ENCODE assay signal across 13 mouse cellular contexts in the genomic region with DNA sequence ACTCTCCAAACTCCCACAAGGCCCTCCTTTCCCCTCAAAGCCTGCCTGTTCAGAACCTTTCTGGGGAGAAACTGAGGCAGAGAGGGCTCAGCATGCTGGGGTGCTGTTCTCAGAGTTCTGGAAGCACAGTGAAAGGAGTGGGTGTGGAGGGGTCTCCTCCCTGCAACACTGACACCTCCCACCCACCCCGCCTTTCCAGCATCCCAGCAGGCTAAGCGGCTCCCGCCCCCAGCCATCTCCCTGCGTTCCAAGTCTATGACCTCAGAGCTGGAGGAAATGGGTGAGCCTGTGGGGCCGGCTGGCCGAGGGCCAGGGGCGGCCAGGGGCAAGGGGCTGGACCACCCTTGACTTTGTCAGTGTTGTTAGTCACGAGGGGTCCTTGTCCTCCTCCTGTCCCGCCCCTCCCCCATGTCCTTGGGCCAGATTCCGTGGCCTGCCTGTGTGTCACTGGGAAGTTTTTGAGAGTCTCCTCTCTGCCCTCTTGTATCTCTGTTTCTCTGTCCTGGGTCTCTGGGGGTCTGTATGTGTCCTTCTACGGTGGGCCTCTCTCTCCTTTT. TPM values are rescaled to one million over a fixed set of nuclear protein-coding genes. Genes with fewer than 3 reads are reported as not detected.
DNase-seq lines count a peak whose midpoint lies in the region; ATAC-seq and TF ChIP-seq lines count a peak whose summit lies in the region.
"Had no signal": no experiment of that assay in that cellular context is flagged by ENCODE, and none has a peak within 500 bp of the region (broad histone marks: within the 10 kb centered on the region; RNA-seq: fewer than 3 reads in every experiment).

No protein-coding gene starts in this region.

- H3K27ac ChIP-seq in heart, embryonic 14.5 days (replicated peaks in 1 of 2; ENCODE audit: control insufficient read depth in 1 of 2, insufficient read depth in 1 of 2, low read depth in 2 of 2, low read length in 2 of 2) = no peak overlapping the region
- H3K27ac ChIP-seq in lung, embryonic 14.5 days (ENCODE audit: low read depth) = no peak overlapping the region
- no peak overlapping the region for H3K27ac ChIP-seq in ES-E14 (ENCODE audit: insufficient read depth, low read depth, low read length, poor library complexity, severe bottlenecking)
- no peak overlapping the region for H3K27ac ChIP-seq in embryonic facial prominence, embryonic 15.5 days (replicated peaks)
- H3K27ac ChIP-seq: hindbrain, embryonic 15.5 days; liver, embryonic 12.5 days; midbrain, embryonic 12.5 days had no signal

- peaks cover 36% of the 10 kb centered on the region for H3K27me3 ChIP-seq in heart, embryonic 14.5 days (ENCODE audit: control insufficient read depth, insufficient read depth, low read length)
- H3K27me3 ChIP-seq in lung, embryonic 14.5 days (ENCODE audit: insufficient read depth, low read length) = peaks cover 6% of the 10 kb centered on the region; the same call in 1 of the 2 replicates
- H3K27me3 ChIP-seq in embryonic facial prominence, embryonic 15.5 days = peaks cover 27% of the 10 kb centered on the region
- H3K27me3 ChIP-seq: hindbrain, embryonic 15.5 days had no signal

- peaks cover 0 to 8% of the 10 kb centered on the region in 2 experiments; a peak in 2 of 4 replicates for H3K4me1 ChIP-seq in heart, embryonic 14.5 days (ENCODE audit: control insufficient read depth in 2 of 2, insufficient read depth in 2 of 2, low read length in 2 of 2)
- H3K4me1 ChIP-seq in lung, embryonic 14.5 days (ENCODE audit: insufficient read depth) = no peaks in the 10 kb centered on the region
- H3K4me1 ChIP-seq in ES-E14 (ENCODE audit: control insufficient read depth in 2 of 2, insufficient read depth in 2 of 2, low read length in 2 of 2, poor library complexity in 1 of 2) = peaks cover 4 to 25% of the 10 kb centered on the region in 2 experiments; a peak in 3 of 4 replicates
- H3K4me1 ChIP-seq in embryonic facial prominence, embryonic 15.5 days = no peaks in the 10 kb centered on the region
- H3K4me1 ChIP-seq: liver, embryonic 12.5 days; midbrain, embryonic 12.5 days had no signal

- H3K9me3 ChIP-seq in heart, embryonic 14.5 days (ENCODE audit: control insufficient read depth, low read length) = no peaks in the 10 kb centered on the region
- no peaks in the 10 kb centered on the region for H3K9me3 ChIP-seq in lung, embryonic 14.5 days (ENCODE audit: low read depth, low read length)
- H3K9me3 ChIP-seq in ES-E14 (ENCODE audit: control insufficient read depth, insufficient read depth, low read depth, low read length) = no peaks in the 10 kb centered on the region
- H3K9me3 ChIP-seq in embryonic facial prominence, embryonic 15.5 days (replicated peaks) = no peaks in the 10 kb centered on the region
- H3K9me3 ChIP-seq: hindbrain, embryonic 15.5 days; liver, embryonic 12.5 days; midbrain, embryonic 12.5 days had no signal

- DNase-seq in heart, adult 8-10 months (ENCODE audit: low spot score) = no peak
- DNase-seq in lung, embryonic 14.5 days = peak; percentile 35
- no peak for DNase-seq in lung, postnatal 36 days
- DNase-seq in ES-E14 (ENCODE audit: low read depth, low spot score) = no peak
- DNase-seq in liver = no peak
- DNase-seq in layer of hippocampus, adult 9-10 months (ENCODE audit: low spot score) = no peak
- DNase-seq: gastrocnemius, postnatal 10 days had no signal

- peak; percentile 37; the same call in 1 of the 2 replicates for ATAC-seq in heart, embryonic 14.5 days (ENCODE audit: insufficient number of reproducible peaks, insufficient read depth, low FRiP score, low read depth)
- ATAC-seq in lung, embryonic 14.5 days (ENCODE audit: insufficient read depth) = no peak; the same call in 1 of the 2 replicates
- peak; percentile 12; the same call in 1 of the 2 replicates for ATAC-seq in embryonic facial prominence, embryonic 15.5 days (ENCODE audit: insufficient number of reproducible peaks, low FRiP score, low TSS enrichment, low read depth)
- ATAC-seq: activated CD4-positive, CD25-positive, alpha-beta regulatory T cell, adult 4 months; liver, embryonic 12.5 days had no signal

- H3K36me3 ChIP-seq in heart, embryonic 14.5 days (ENCODE audit: control insufficient read depth, insufficient read depth, low read length) = no peaks in the 10 kb centered on the region
- no peaks in the 10 kb centered on the region for H3K36me3 ChIP-seq in lung, embryonic 14.5 days (ENCODE audit: insufficient read depth)
- H3K36me3 ChIP-seq in ES-E14 (ENCODE audit: control insufficient read depth, insufficient read depth, low read length, poor library complexity, severe bottlenecking) = peaks cover 2% of the 10 kb centered on the region; the same call in 1 of the 2 replicates
- no peaks in the 10 kb centered on the region for H3K36me3 ChIP-seq in embryonic facial prominence, embryonic 15.5 days
- H3K36me3 ChIP-seq: liver, embryonic 12.5 days had no signal

- no peak for TF ChIP-seq CTCF in lung, embryonic 14.5 days (IDR thresholded peaks at IDR 0.05; ENCODE audit: low read depth)

- H3K4me3 ChIP-seq in heart, embryonic 14.5 days (ENCODE audit: control insufficient read depth in 1 of 2, insufficient read depth in 1 of 2, low read depth in 1 of 2, low read length in 2 of 2) = no peak overlapping the region
- no peak overlapping the region for H3K4me3 ChIP-seq in lung, embryonic 14.5 days (ENCODE audit: low read depth, low read length)
- H3K4me3 ChIP-seq in ES-E14 (ENCODE audit: insufficient read depth in 1 of 2, low read depth in 1 of 2, low read length in 2 of 2, poor library complexity in 1 of 2, severe bottlenecking in 1 of 2) = peak overlapping the region; percentile 44 to 50; a peak in 3 of 4 replicates
- H3K4me3 ChIP-seq in embryonic facial prominence, embryonic 15.5 days (replicated peaks) = no peak overlapping the region
- H3K4me3 ChIP-seq: hindbrain, embryonic 15.5 days; liver, embryonic 12.5 days; midbrain, embryonic 12.5 days had no signal

- in situ Hi-C loops in ES-E14 (cut with MboI; ENCODE audit: low sequenced_read_pairs in 2 of 2, unreplicated experiment in 2 of 2) = loop anchor here in 1 of 2 experiments (10.0 kb wide), 1 partner anchor 79 kb away; a partner anchor contains a TSS

- 10% methylated on average over 9 of the region's 11 CpGs for WGBS in heart, embryonic 14.5 days
- WGBS in lung, embryonic 14.5 days = 14% methylated on average over 9 of the region's 11 CpGs
- WGBS in embryonic facial prominence, embryonic 15.5 days = 10% methylated on average over 11 of the region's 11 CpGs

- no peak overlapping the region for H3K9ac ChIP-seq in heart, embryonic 14.5 days (ENCODE audit: low read length)
- no peak overlapping the region for H3K9ac ChIP-seq in lung, embryonic 14.5 days
- H3K9ac ChIP-seq in ES-E14 (ENCODE audit: insufficient read depth, low read depth, low read length, poor library complexity, severe bottlenecking) = peak overlapping the region; percentile 62; the same call in 1 of the 2 replicates
- no peak overlapping the region for H3K9ac ChIP-seq in embryonic facial prominence, embryonic 15.5 days
- H3K9ac ChIP-seq: hindbrain, embryonic 15.5 days; liver, embryonic 12.5 days; midbrain, embryonic 12.5 days had no signal

- peak overlapping the region; percentile 27 for H3K4me2 ChIP-seq in heart, embryonic 14.5 days (ENCODE audit: low read length)
- H3K4me2 ChIP-seq in lung, embryonic 14.5 days = no peak overlapping the region
- H3K4me2 ChIP-seq in embryonic facial prominence, embryonic 15.5 days (replicated peaks) = no peak overlapping the region
- H3K4me2 ChIP-seq: hindbrain, embryonic 15.5 days; liver, embryonic 12.5 days; midbrain, embryonic 12.5 days had no signal

TF ChIP-seq in ES-E14, 5 proteins besides CTCF, POLR2A, EP300 and RAD21:
- TF ChIP-seq HCFC1 (IDR thresholded peaks at IDR 0.05; ENCODE audit: borderline replicate concordance, insufficient read depth, low read length) (no peak), ZC3H11A (IDR thresholded peaks at IDR 0.05; ENCODE audit: borderline replicate concordance, low read depth, low read length) (no peak), MAFK (IDR thresholded peaks at IDR 0.05; ENCODE audit: insufficient read depth, low read depth, low read length) (no peak), CHD2 (IDR thresholded peaks at IDR 0.05; ENCODE audit: low read depth, low read length) (no peak), ZNF384 (IDR thresholded peaks at IDR 0.05; ENCODE audit: low read depth, low read length) (no peak)

RNA-seq across cellular contexts. Expression of a gene that starts 33.5 kb away (rescaled TPM):
- 0.44 and 0.96 TPM in 2 replicates for polyA plus RNA-seq in heart, embryonic 14.5 days (2014; fragmentation: Nextera tagmentation; extraction: Ambion mirVana)
- 1 to 10 TPM; 1.8 to 4.7 (median 3.3) TPM for total RNA-seq in heart, adult 8-10 months (2022)
- 1.3 and 1.6 TPM in 2 replicates for polyA plus RNA-seq in lung, embryonic 14.5 days (2014; fragmentation: Nextera tagmentation; extraction: Ambion mirVana)
- 1.0 and 1.5 TPM in 2 replicates for total RNA-seq in ES-E14 (2012; rRNA removed)
- polyA plus RNA-seq in embryonic facial prominence, embryonic 15.5 days (2015; fragmentation: Nextera tagmentation; extraction: Ambion mirVana) = 3.7 and 6.1 TPM in 2 replicates
- polyA plus RNA-seq: activated CD4-positive, CD25-positive, alpha-beta regulatory T cell, adult 4 months had no signal

RNA-seq across cellular contexts. Expression of a gene that starts 36.8 kb away (rescaled TPM):
- 0.81 and 0.85 TPM in 2 replicates for polyA plus RNA-seq in heart, embryonic 14.5 days (2014; fragmentation: Nextera tagmentation; extraction: Ambion mirVana)
- 1 to 10 TPM in 1 of 4 experiments, under 1 TPM in 3; 0.41 to 1.2 (median 0.67) TPM for total RNA-seq in heart, adult 8-10 months (2022)
- 1.8 TPM in 2 replicates for polyA plus RNA-seq in lung, embryonic 14.5 days (2014; fragmentation: Nextera tagmentation; extraction: Ambion mirVana)
- 2.2 TPM in 2 replicates for total RNA-seq in ES-E14 (2012; rRNA removed)
- polyA plus RNA-seq in embryonic facial prominence, embryonic 15.5 days (2015; fragmentation: Nextera tagmentation; extraction: Ambion mirVana) = 26.1 and 28.1 TPM in 2 replicates

RNA-seq across cellular contexts. Expression of a gene that starts 40.4 kb away (rescaled TPM):
- 0.57 and 0.59 TPM in 2 replicates for polyA plus RNA-seq in heart, embryonic 14.5 days (2014; fragmentation: Nextera tagmentation; extraction: Ambion mirVana)
- 1 to 10 TPM; 2.4 to 3.7 (median 3.1) TPM for total RNA-seq in heart, adult 8-10 months (2022)
- 2.0 and 2.9 TPM in 2 replicates for polyA plus RNA-seq in lung, embryonic 14.5 days (2014; fragmentation: Nextera tagmentation; extraction: Ambion mirVana)
- 5.8 and 8.0 TPM in 2 replicates for total RNA-seq in ES-E14 (2012; rRNA removed)
- 2.7 and 3.4 TPM in 2 replicates for polyA plus RNA-seq in embryonic facial prominence, embryonic 15.5 days (2015; fragmentation: Nextera tagmentation; extraction: Ambion mirVana)
- polyA plus RNA-seq: activated CD4-positive, CD25-positive, alpha-beta regulatory T cell, adult 4 months had no signal

RNA-seq across cellular contexts. Expression of a gene that starts 42.1 kb away (rescaled TPM):
- 0.34 and 0.47 TPM in 2 replicates for polyA plus RNA-seq in heart, embryonic 14.5 days (2014; fragmentation: Nextera tagmentation; extraction: Ambion mirVana)
- under 1 TPM in 1 of 4 experiments, not detected in 3; 0.46 TPM for total RNA-seq in heart, adult 8-10 months (2022)
- 0.71 and 1.2 TPM in 2 replicates for polyA plus RNA-seq in lung, embryonic 14.5 days (2014; fragmentation: Nextera tagmentation; extraction: Ambion mirVana)
- total RNA-seq in ES-E14 (2012; rRNA removed) = 1.4 and 4.8 TPM in 2 replicates
- polyA plus RNA-seq in embryonic facial prominence, embryonic 15.5 days (2015; fragmentation: Nextera tagmentation; extraction: Ambion mirVana) = 1.4 and 1.5 TPM in 2 replicates
- total RNA-seq: gastrocnemius, postnatal 10 days had no signal

Comparison
In these comparisons a context has a peak if more than half of its experiments do, and no peak if none do; other contexts are left out.
1. H3K4me3 ChIP-seq: peak in ES-E14 (2 of 2); none in heart, embryonic 14.5 days (0 of 2), lung, embryonic 14.5 days (single experiment) and embryonic facial prominence, embryonic 15.5 days (single experiment).